Mouse (Mus musculus): ENCODE measurements around the gene Chpf.

Gene Chpf

GRCm38 (mm10) chr1:75498897-75499296 is 19.8 kb upstream of the Chpf start:
- DNase-seq: no peak

- DNase-seq: no peak
These were observed 15.9 kb upstream of the Chpf start for GRCm38 (mm10) chr1:75494878-75495548.

- peak; percentile 86 for DNase-seq
These were observed 13.6 kb upstream of the Chpf start for GRCm38 (mm10) chr1:75492579-75493170.

- peak; percentile 89 for DNase-seq
These were observed 11.9 kb upstream of the Chpf start for GRCm38 (mm10) chr1:75490785-75491551.

- DNase-seq: peak; percentile 93
These were observed 8.5 kb upstream of the Chpf start for GRCm38 (mm10) chr1:75487405-75488161.

- no peak for DNase-seq
These were observed 7.9 kb upstream of the Chpf start for GRCm38 (mm10) chr1:75487040-75487404.

GRCm38 (mm10) chr1:75486561-75486960 is 7.5 kb upstream of the Chpf start:
- DNase-seq: no peak

GRCm38 (mm10) chr1:75480735-75481134 is 1.6 kb upstream of the Chpf start:
- DNase-seq: no peak

- DNase-seq: peak; percentile 92
These were observed 929 bp upstream of the Chpf start for GRCm38 (mm10) chr1:75480036-75480435.

GRCm38 (mm10) chr1:75479635-75479989 is 505 bp upstream of the Chpf start:
- DNase-seq: no peak

GRCm38 (mm10) chr1:75478497-75478896 is 610 bp downstream of the Chpf start:
- peak; percentile 98 for DNase-seq

- no peak for DNase-seq
These were observed 1.2 kb downstream of the Chpf start for GRCm38 (mm10) chr1:75477966-75478290.

GRCm38 (mm10) chr1:75477264-75477965 is 1.7 kb downstream of the Chpf start:
- DNase-seq: peak; percentile 96

- DNase-seq: no peak
These were observed 2.7 kb downstream of the Chpf start for GRCm38 (mm10) chr1:75476441-75476840.

GRCm38 (mm10) chr1:75469287-75469825 is 9.8 kb downstream of the Chpf start:
- peak; percentile 88 for DNase-seq

GRCm38 (mm10) chr1:75467215-75467927 is 11.7 kb downstream of the Chpf start:
- peak; percentile 97 for DNase-seq

- no peak for DNase-seq
These were observed 15.4 kb downstream of the Chpf start for GRCm38 (mm10) chr1:75463652-75464204.

- DNase-seq: no peak
These were observed 16.5 kb downstream of the Chpf start for GRCm38 (mm10) chr1:75462636-75463035.

GRCm38 (mm10) chr1:75460297-75460696 is 18.8 kb downstream of the Chpf start:
- DNase-seq: no peak

- DNase-seq: peak; percentile 93
These were observed 20.1 kb downstream of the Chpf start for GRCm38 (mm10) chr1:75458789-75459684.
